Mouse (Mus musculus) forebrain, postnatal 0 days (tissue): ENCODE measurements at regions not wholly inside any gene's neighbourhood (a gene's known extent, or its start where the extent isn't known, plus 50 kb on each side); places are given as distances from the start of the nearest gene placed in this dataset.

ENCODE experiments used
- ATAC-seq: fragments of 200-750 bp; cut with Nextera tagmentation; 2 replicates; pipeline ENCODE4 v1.8.0; 2017; ENCODE audit warnings: mild to moderate bottlenecking, moderate library complexity
- DNase-seq: peaks from one replicate; pipeline ENCODE4 v3.0.0-alpha.2; 2015
- H3K27ac ChIP-seq: fragments of 300-500 bp; sonication (generic); 2 replicates; pipeline ENCODE4 v1.5.1; 2014; ENCODE audit warnings: low read depth, mild to moderate bottlenecking, antibody characterized with exemption, low read length, moderate library complexity, mixed read lengths
- H3K27me3 ChIP-seq: fragments of 300-500 bp; sonication (generic); 2 replicates; pipeline ENCODE4 v1.6.1; 2014; ENCODE audit warnings: mild to moderate bottlenecking, low read length, mixed read lengths; ENCODE audit not compliant: insufficient read depth
- H3K36me3 ChIP-seq: fragments of 300-500 bp; sonication (generic); 2 replicates; pipeline ENCODE4 v1.6.1; 2014; ENCODE audit warnings: mild to moderate bottlenecking, moderate library complexity; ENCODE audit not compliant: insufficient read depth
- H3K4me1 ChIP-seq: fragments of 300-500 bp; sonication (generic); 2 replicates; pipeline ENCODE4 v1.6.1; 2014; ENCODE audit warnings: antibody characterized with exemption; ENCODE audit not compliant: insufficient read depth
- H3K4me2 ChIP-seq: fragments of 300-500 bp; sonication (generic); 2 replicates; pipeline ENCODE4 v1.6.1; 2014; ENCODE audit warnings: low read depth, mild to moderate bottlenecking, moderate library complexity
- H3K4me3 ChIP-seq: fragments of 300-500 bp; sonication (generic); 2 replicates; pipeline ENCODE4 v1.5.1; 2014; ENCODE audit warnings: low read depth, low read length, mixed read lengths
- H3K9ac ChIP-seq: fragments of 300-500 bp; sonication (generic); 2 replicates; pipeline ENCODE4 v1.6.1; 2014; ENCODE audit warnings: mild to moderate bottlenecking
- H3K9me3 ChIP-seq: fragments of 300-500 bp; sonication (generic); 2 replicates; pipeline ENCODE4 v1.6.1; 2016; ENCODE audit warnings: low read length
- CTCF ChIP-seq: sonication (generic); IDR thresholded peaks from 2 replicates; pipeline ENCODE4 v1.5.1; 2016; ENCODE audit warnings: antibody characterized with exemption, control low read depth, low read depth
- WGBS: fragments of 180-500 bp; shearing (Covaris S2); extraction: QIAGEN DNeasy Blood & Tissue Kit; methylation state at CpG from one replicate; pipeline ENCODE4 v1.1.7; 2014; 5-methylcytosine and 5-hydroxymethylcytosine counted together

GRCm38 (mm10) chr13:26594313-26594712 lies 175.7 kb downstream of the Hdgfl1 start:
- H3K4me1 ChIP-seq, result no peaks in the 10 kb centered on the region
- H3K9ac ChIP-seq, result no peak overlapping the region
- H3K27me3 ChIP-seq, result no peaks in the 10 kb centered on the region
- ATAC-seq, result no peak
- DNase-seq, result no peak
- H3K4me3 ChIP-seq, result no peak overlapping the region
- no peak for TF ChIP-seq CTCF
- H3K9me3 ChIP-seq, result no peaks in the 10 kb centered on the region
- H3K36me3 ChIP-seq, result no peaks in the 10 kb centered on the region
- no peak overlapping the region for H3K4me2 ChIP-seq
- no peak overlapping the region for H3K27ac ChIP-seq

- H3K4me1 ChIP-seq, result no peaks in the 10 kb centered on the region
- ATAC-seq, result no peak
- no peak for DNase-seq
- H3K4me2 ChIP-seq, result no peak overlapping the region
- H3K4me3 ChIP-seq, result no peak overlapping the region
- H3K27me3 ChIP-seq, result no peaks in the 10 kb centered on the region
- TF ChIP-seq CTCF, result no peak
- no peaks in the 10 kb centered on the region for H3K36me3 ChIP-seq
- WGBS, result 52% methylated on average over 1 of the region's 1 CpGs
- H3K9me3 ChIP-seq, result no peaks in the 10 kb centered on the region
- H3K27ac ChIP-seq, result no peak overlapping the region
- H3K9ac ChIP-seq, result no peak overlapping the region
Observed at GRCm38 (mm10) chr13:26593750-26594149, 176.2 kb downstream of the Hdgfl1 start.

- Histone ChIP-seq H3K4me2 (no peak overlapping the region), H3K36me3 (no peaks in the 10 kb centered on the region), H3K4me1 (no peaks in the 10 kb centered on the region), H3K9ac (no peak overlapping the region), H3K4me3 (no peak overlapping the region), H3K27ac (peak overlapping the region; percentile 16; the same call in 1 of the 2 replicates), H3K27me3 (no peaks in the 10 kb centered on the region), H3K9me3 (no peaks in the 10 kb centered on the region)
- peak; percentile 45 for DNase-seq
- ATAC-seq, result peak; percentile 82
- TF ChIP-seq CTCF, result no peak
- 12% methylated on average over 2 of the region's 2 CpGs for WGBS
Observed at GRCm38 (mm10) chr13:26575890-26576543, 193.9 kb downstream of the Hdgfl1 start.

GRCm38 (mm10) chr13:26569422-26569821 lies 200.5 kb downstream of the Hdgfl1 start:
- no peaks in the 10 kb centered on the region for H3K36me3 ChIP-seq
- no peak overlapping the region for H3K4me3 ChIP-seq
- H3K4me1 ChIP-seq, result peaks cover 4% of the 10 kb centered on the region; the same call in 1 of the 2 replicates
- H3K9me3 ChIP-seq, result no peaks in the 10 kb centered on the region
- ATAC-seq, result peak; percentile 34; the same call in 1 of the 2 replicates
- WGBS, result 11% methylated on average over 4 of the region's 4 CpGs
- H3K27me3 ChIP-seq, result no peaks in the 10 kb centered on the region
- DNase-seq, result peak; percentile 20
- no peak overlapping the region for H3K27ac ChIP-seq
- H3K9ac ChIP-seq, result no peak overlapping the region
- H3K4me2 ChIP-seq, result no peak overlapping the region
- no peak for TF ChIP-seq CTCF

- DNase-seq (no peak), ATAC-seq (no peak)
- Histone ChIP-seq H3K27me3 (no peaks in the 10 kb centered on the region), H3K4me3 (no peak overlapping the region), H3K9ac (no peak overlapping the region), H3K4me1 (peaks cover 4% of the 10 kb centered on the region; the same call in 1 of the 2 replicates), H3K27ac (no peak overlapping the region), H3K36me3 (no peaks in the 10 kb centered on the region), H3K9me3 (no peaks in the 10 kb centered on the region), H3K4me2 (no peak overlapping the region)
- WGBS, result 85% methylated on average over 7 of the region's 7 CpGs
- no peak for TF ChIP-seq CTCF
Observed at GRCm38 (mm10) chr13:26564941-26565862, 204.8 kb downstream of the Hdgfl1 start.

- WGBS, result 32% methylated on average over 1 of the region's 1 CpGs
- Histone ChIP-seq H3K9ac (no peak overlapping the region), H3K27ac (no peak overlapping the region), H3K36me3 (no peaks in the 10 kb centered on the region), H3K9me3 (no peaks in the 10 kb centered on the region), H3K4me1 (no peaks in the 10 kb centered on the region), H3K4me3 (no peak overlapping the region), H3K4me2 (no peak overlapping the region), H3K27me3 (no peaks in the 10 kb centered on the region)
- ATAC-seq (no peak), DNase-seq (peak; percentile 20)
- TF ChIP-seq CTCF, result peak; percentile 60
Observed at GRCm38 (mm10) chr13:26558366-26558765, 211.6 kb downstream of the Hdgfl1 start.

GRCm38 (mm10) chr13:26554266-26554665 lies 215.7 kb downstream of the Hdgfl1 start:
- Histone ChIP-seq H3K36me3 (no peaks in the 10 kb centered on the region), H3K4me2 (no peak overlapping the region), H3K27me3 (no peaks in the 10 kb centered on the region), H3K4me3 (no peak overlapping the region), H3K4me1 (no peaks in the 10 kb centered on the region), H3K9ac (no peak overlapping the region), H3K9me3 (no peaks in the 10 kb centered on the region), H3K27ac (no peak overlapping the region)
- ATAC-seq (no peak), DNase-seq (no peak)
- WGBS, result 66% methylated on average over 6 of the region's 6 CpGs
- no peak for TF ChIP-seq CTCF
